Mouse (Mus musculus): ENCODE data around the gene Wdr31. TPM values are rescaled to one million over a fixed set of nuclear protein-coding genes. Genes with fewer than 3 reads are reported as not detected.

Wdr31 gene
- not detected in 3 replicates for total RNA-seq (2017)

- peak; percentile 93 for ATAC-seq (replicated peaks; ENCODE audit: insufficient number of reproducible peaks, low FRiP score, low TSS enrichment, poor library complexity, severe bottlenecking)
These were observed at the start of gene Wdr31 for GRCm38 (mm10) chr4:62470598-62471051. Gene Wdr31, minus strand, starts transcription at chr4:62470896.

- peak; percentile 30 for ATAC-seq (replicated peaks; ENCODE audit: insufficient number of reproducible peaks, low FRiP score, low TSS enrichment, poor library complexity, severe bottlenecking)
These were observed 49.1 kb upstream of the Wdr31 start, which contains the start of gene Alad for GRCm38 (mm10) chr4:62519849-62520233. Gene Alad, minus strand, starts transcription at chr4:62519918.

- ATAC-seq (replicated peaks; ENCODE audit: insufficient number of reproducible peaks, low FRiP score, low TSS enrichment, poor library complexity, severe bottlenecking), result peak; percentile 5; the same call in 1 of the 2 replicates
These were observed 48.6 kb upstream of the Wdr31 start for GRCm38 (mm10) chr4:62519122-62519848.

- no peak for ATAC-seq (replicated peaks; ENCODE audit: insufficient number of reproducible peaks, low FRiP score, low TSS enrichment, poor library complexity, severe bottlenecking)
These were observed 47.9 kb upstream of the Wdr31 start for GRCm38 (mm10) chr4:62518416-62519121.

- ATAC-seq (replicated peaks; ENCODE audit: insufficient number of reproducible peaks, low FRiP score, low TSS enrichment, poor library complexity, severe bottlenecking), result no peak
These were observed 47.1 kb upstream of the Wdr31 start for GRCm38 (mm10) chr4:62517538-62518415.

GRCm38 (mm10) chr4:62517046-62517445 lies 46.4 kb upstream of the Wdr31 start:
- no peak for ATAC-seq (replicated peaks; ENCODE audit: insufficient number of reproducible peaks, low FRiP score, low TSS enrichment, poor library complexity, severe bottlenecking)

GRCm38 (mm10) chr4:62516579-62516978 lies 45.9 kb upstream of the Wdr31 start:
- no peak for ATAC-seq (replicated peaks; ENCODE audit: insufficient number of reproducible peaks, low FRiP score, low TSS enrichment, poor library complexity, severe bottlenecking)

- ATAC-seq (replicated peaks; ENCODE audit: insufficient number of reproducible peaks, low FRiP score, low TSS enrichment, poor library complexity, severe bottlenecking), result no peak
These were observed 45.4 kb upstream of the Wdr31 start for GRCm38 (mm10) chr4:62516079-62516478.

GRCm38 (mm10) chr4:62515490-62515889 lies 44.8 kb upstream of the Wdr31 start:
- ATAC-seq (replicated peaks; ENCODE audit: insufficient number of reproducible peaks, low FRiP score, low TSS enrichment, poor library complexity, severe bottlenecking), result no peak

- no peak for ATAC-seq (replicated peaks; ENCODE audit: insufficient number of reproducible peaks, low FRiP score, low TSS enrichment, poor library complexity, severe bottlenecking)
These were observed 44.3 kb upstream of the Wdr31 start for GRCm38 (mm10) chr4:62514995-62515394.

GRCm38 (mm10) chr4:62513998-62514506 lies 43.4 kb upstream of the Wdr31 start:
- ATAC-seq (replicated peaks; ENCODE audit: insufficient number of reproducible peaks, low FRiP score, low TSS enrichment, poor library complexity, severe bottlenecking), result no peak

GRCm38 (mm10) chr4:62509946-62510345 lies 39.2 kb upstream of the Wdr31 start:
- no peak for ATAC-seq (replicated peaks; ENCODE audit: insufficient number of reproducible peaks, low FRiP score, low TSS enrichment, poor library complexity, severe bottlenecking)

GRCm38 (mm10) chr4:62508839-62509238 lies 38.1 kb upstream of the Wdr31 start:
- ATAC-seq (replicated peaks; ENCODE audit: insufficient number of reproducible peaks, low FRiP score, low TSS enrichment, poor library complexity, severe bottlenecking), result no peak

GRCm38 (mm10) chr4:62506798-62507197 lies 36.1 kb upstream of the Wdr31 start:
- no peak for ATAC-seq (replicated peaks; ENCODE audit: insufficient number of reproducible peaks, low FRiP score, low TSS enrichment, poor library complexity, severe bottlenecking)

GRCm38 (mm10) chr4:62505991-62506390 lies 35.3 kb upstream of the Wdr31 start:
- ATAC-seq (replicated peaks; ENCODE audit: insufficient number of reproducible peaks, low FRiP score, low TSS enrichment, poor library complexity, severe bottlenecking), result no peak

GRCm38 (mm10) chr4:62503374-62503970 lies 32.8 kb upstream of the Wdr31 start, which contains the start of gene Hdhd3:
Gene Hdhd3, minus strand, starts transcription at chr4:62503467.
- no peak for ATAC-seq (replicated peaks; ENCODE audit: insufficient number of reproducible peaks, low FRiP score, low TSS enrichment, poor library complexity, severe bottlenecking)

GRCm38 (mm10) chr4:62502969-62503368 lies 32.3 kb upstream of the Wdr31 start:
- no peak for ATAC-seq (replicated peaks; ENCODE audit: insufficient number of reproducible peaks, low FRiP score, low TSS enrichment, poor library complexity, severe bottlenecking)

GRCm38 (mm10) chr4:62501964-62502732 lies 31.5 kb upstream of the Wdr31 start:
- ATAC-seq (replicated peaks; ENCODE audit: insufficient number of reproducible peaks, low FRiP score, low TSS enrichment, poor library complexity, severe bottlenecking), result peak; percentile 91
